Mouse (Mus musculus) right cerebral cortex, adult 2 months (tissue): ENCODE data around the gene Kif26a.

ENCODE experiments used
- DNase-seq, 2 experiments: peaks; one replicate each; pipeline ENCODE4 v3.0.0; 2021 to 2022; ENCODE audit warnings: low spot score in 2 of 2

Gene Kif26a

DNA sequence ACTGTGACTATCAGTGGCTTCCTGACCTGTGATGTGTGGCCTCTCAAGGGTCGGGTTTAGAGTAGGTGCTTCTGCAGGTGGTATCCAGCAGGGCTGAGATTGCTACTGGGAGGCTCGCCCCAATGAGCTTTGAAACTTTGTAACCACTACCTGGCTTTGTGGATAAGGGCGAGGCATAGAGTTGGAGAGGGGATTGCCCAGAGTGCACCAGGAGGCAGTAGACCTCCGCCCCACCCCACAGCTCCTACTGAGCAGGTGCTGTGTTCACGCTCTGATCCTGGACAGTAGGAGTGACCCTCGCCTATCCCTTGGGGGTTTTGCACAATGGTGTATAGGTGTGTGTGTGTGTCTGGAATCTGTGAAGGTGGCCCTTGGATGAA, 18.8 kb downstream of the Kif26a start:
- no peak for DNase-seq

GRCm38 (mm10) chr12:112169240-112169639, 23.2 kb downstream of the Kif26a start:
- DNase-seq = no peak

GRCm38 (mm10) chr12:112170671-112171574, 24.9 kb downstream of the Kif26a start:
- peak in 1 of 2 experiments; percentile 13 for DNase-seq

DNA sequence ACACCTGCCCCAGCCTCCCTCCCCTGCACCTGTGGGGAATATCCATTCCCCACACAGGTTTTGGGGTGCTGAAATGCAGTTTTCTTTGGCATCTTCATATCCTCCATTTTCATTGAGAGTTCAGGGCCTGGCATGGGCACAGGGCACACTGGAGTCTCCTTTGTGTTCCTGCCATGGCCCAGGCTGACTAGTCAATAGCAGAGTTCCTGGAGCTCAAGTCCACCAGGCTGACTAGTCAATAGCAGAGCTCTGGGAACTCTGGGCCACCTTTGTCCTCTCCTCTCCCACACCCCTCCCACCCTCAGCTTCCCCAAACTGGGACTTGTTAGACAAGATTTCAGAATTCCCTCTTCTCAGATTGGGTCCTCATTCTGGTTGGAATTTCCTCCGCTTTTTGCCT, 25.6 kb downstream of the Kif26a start:
- no peak for DNase-seq

GRCm38 (mm10) chr12:112172214-112172613, 26.2 kb downstream of the Kif26a start:
- DNase-seq = no peak

DNA sequence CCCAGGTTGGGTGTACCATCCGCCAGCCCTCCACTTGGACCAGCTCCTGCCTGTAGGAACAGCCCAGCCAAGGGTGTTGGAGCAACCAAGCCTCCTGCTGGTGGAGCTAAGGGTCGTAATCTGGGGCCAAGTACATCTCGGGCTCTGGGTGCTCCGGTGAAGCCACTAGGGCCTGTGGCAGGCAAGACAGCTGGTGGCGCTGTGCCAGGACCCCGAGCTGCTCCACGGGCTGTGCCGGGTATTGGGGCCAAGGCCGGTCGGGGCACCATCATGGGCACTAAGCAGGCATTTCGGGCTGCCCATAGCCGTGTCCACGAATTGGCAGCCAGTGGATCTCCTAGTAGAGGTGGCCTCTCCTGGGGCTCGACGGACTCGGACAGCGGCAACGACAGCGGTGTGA, 31.7 kb downstream of the Kif26a start:
- no peak for DNase-seq

DNA sequence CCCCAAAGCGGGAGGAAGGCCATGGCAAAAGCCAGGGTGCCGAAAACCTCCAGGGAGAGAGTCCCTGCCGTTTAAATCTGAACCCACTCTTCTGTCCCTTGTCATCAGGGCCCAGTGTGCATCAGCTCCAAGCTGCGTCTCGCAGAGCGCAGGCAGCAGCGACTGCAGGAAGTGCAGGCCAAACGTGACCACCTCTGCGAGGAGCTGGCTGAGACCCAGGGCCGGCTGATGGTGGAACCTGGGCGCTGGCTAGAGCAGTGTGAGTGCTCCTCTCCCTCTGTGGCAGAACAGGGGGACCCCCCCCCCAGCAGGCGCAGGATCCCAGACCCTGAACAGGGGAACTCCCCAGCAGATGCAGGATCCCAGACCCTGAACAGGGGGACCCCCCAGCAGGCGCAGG, 33.7 kb downstream of the Kif26a start:
- DNase-seq = no peak

- DNase-seq = no peak
Observed at GRCm38 (mm10) chr12:112181921-112182608, 36.1 kb downstream of the Kif26a start.

GRCm38 (mm10) chr12:112182609-112182955, 36.6 kb downstream of the Kif26a start:
- DNase-seq = no peak

DNA sequence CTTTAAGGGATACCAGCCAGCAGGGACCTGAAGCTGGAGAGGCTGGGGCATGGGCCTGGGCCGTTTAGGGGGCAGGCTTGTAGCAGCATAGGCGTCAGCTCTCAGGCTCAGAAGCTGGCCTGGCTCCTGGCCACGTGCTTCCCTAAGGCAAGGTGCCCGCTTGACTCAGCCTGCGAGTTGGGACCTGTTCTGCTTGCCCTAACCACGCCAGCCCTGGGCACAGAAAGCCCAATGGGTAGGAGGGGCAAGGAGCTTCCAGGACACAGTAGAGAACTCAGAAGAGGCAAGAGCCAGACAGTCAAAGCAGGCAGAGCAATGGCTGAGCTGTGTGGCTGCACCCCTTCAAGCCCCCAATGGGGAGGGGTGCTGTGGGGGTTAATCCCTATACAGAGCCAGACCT, 37.7 kb downstream of the Kif26a start:
- no peak for DNase-seq

DNA sequence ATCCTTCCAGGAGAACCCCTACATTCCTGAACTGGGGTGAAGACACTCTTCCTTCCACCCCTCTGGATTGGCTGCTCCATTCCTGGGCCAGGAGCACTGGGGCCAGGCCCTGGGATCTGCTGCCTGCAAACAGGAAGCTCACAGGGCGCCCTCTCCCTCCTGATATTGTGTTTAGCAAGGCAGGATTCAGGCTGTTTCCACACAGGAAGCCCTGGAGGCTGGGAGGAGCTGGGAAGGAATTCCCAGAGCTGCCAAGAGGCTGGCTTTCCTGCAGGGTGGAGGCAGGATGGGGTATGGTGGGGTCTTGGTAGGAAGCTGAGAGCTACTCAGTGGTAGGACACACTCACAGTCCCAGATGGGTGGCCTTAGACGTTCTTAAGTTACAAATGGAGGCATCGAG, 38.4 kb downstream of the Kif26a start:
- no peak for DNase-seq

DNA sequence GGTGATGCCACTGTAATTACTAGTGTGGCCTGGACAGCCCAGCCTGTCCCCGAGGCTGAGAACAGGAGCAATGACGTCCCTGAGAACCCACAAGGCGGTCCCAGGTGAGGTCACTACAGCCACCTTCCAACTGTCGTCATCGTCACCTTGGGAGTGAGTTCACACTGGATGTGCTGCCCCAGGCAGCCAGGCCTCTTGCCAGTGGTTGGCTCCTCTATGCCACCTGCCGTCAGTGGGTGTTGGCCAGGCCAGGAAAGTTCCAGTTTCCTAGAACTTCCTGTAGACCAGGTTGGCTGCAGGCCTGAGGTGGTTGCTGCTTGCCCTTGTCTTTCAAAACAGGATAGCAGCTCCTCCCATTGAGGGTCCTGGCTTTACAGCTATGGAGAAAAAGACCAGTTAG, 40.9 kb downstream of the Kif26a start:
- DNase-seq = no peak

DNA sequence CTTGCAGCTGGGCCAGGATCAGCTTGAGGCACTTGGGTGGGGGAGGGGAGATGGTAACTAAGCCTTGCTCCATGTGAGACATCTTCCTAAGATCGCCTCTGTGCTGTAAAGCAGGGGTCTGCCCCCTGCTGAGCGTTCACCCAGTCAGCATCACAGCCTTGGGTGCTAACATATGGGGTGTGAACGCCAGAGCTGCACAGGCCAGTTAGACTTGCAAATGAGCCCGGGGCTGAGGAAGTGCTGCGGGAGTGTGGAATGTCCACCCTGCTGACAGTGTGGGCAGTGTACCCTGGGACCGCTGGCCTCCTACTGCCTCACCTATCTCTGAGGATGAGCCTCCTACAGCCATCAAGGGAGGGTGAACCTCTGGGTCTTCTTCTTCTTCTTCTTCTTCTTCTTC, 45.7 kb downstream of the Kif26a start:
- DNase-seq = peak in 1 of 2 experiments; percentile 31

- DNase-seq = no peak
Observed at GRCm38 (mm10) chr12:112195019-112195418, 49.0 kb downstream of the Kif26a start.

GRCm38 (mm10) chr12:112196562-112196961, 50.6 kb downstream of the Kif26a start:
- DNase-seq = no peak

DNA sequence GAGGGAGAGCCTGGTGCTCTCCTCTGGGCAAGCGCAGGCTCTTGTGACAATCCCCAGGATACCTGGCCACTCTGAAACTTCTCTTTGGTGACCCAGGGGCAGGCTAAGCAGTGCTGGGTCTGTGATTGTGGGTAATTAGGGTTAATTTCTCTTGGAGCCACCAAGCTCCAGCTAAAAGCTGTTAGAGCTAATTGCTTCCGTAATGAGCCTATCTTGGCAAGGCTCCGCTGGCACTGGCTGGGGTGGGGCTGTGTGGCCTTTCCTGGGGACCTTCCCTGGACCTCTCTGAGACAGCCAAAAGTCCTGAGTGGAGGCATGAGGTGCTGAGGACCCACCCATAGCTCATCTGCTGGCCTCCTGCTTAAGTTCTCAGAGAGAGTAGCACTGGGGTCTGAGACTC, 53.4 kb downstream of the Kif26a start:
- DNase-seq = no peak

DNA sequence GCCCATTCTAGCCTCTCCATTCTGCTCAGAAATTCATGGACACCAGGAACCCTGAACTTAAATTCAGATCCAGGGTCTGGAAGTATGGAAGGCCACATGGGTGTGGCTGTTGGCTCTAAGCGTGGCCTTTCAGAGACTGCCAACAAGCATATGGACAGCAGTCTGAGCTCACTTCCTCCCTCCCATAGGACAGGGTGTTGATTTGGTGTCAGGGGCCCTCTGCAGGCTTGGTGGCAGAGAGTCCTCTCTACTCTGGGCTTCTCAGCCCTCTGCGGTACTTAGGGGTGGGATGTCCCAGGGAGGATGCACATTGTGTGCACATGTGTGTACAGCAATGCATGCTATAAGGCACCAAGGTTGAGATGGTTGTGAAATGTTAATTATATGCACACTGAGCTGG, 54.0 kb downstream of the Kif26a start:
- no peak for DNase-seq

GRCm38 (mm10) chr12:112207163-112207562, 61.2 kb downstream of the Kif26a start:
- DNase-seq = no peak

DNA sequence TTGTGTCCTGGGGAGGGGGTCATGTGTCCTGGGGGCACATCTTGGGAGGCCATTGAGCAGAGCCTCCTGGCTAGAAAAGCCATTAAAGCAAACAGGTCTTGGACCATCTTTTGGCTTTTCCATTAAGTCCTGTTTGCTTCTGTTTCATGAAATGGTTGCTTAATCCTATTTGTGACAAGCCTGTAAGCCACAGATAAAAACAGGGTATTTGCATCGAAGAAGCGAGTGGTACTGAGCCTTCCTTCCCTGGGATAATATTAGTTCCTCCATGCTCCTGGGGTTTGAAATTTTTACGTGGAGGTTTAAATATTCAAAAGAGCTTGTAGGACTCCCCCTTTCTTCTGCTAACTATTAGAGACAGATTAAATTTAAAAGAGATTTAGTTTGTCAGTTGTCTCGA, 61.7 kb downstream of the Kif26a start:
- no peak for DNase-seq

DNA sequence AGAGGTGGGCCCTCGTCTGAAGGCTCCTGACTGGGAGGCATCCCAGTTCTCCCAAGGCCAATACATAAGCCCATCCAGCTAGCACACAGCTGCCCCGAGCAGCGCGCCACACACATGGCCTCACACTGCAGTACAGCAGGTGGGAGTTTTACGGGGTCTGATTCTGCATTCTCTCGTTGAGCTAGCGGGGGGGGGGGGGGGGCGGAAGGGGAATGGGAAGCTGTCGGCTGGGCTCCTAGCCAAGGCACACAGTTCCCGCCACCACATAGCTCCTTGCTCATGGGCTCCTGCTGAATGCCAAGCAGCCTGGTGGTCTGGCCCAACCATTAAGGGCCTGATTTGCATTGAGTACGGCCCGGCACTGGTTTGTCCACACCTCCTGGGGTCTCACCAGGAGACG, 64.6 kb downstream of the Kif26a start:
- no peak for DNase-seq

DNA sequence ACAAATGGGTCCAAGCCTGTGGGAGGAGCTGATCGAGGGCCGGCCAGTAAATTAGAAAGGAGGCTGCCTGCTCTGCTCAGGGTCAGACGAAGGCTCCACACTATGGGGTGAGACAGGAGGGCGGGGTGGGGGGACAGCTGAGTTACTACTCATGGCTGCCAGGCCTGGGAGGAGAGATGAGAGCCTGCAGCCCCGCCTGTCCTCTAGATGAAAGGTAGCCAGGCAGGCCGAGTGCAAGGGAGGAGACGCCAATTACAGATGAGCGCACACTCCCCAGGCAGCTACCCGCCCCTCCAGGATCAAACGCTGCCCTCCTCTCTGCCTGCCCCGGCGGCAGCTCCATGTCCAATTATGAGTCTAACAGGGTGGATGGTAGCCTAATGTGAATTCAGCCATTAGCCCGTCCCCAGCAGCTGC, 68.4 kb downstream of the Kif26a start:
- DNase-seq = no peak

- DNase-seq = no peak
Observed at GRCm38 (mm10) chr12:112215545-112215944, 69.5 kb downstream of the Kif26a start.

- peak; percentile 10 to 29 for DNase-seq
Observed at GRCm38 (mm10) chr12:112217021-112217420, 71.0 kb downstream of the Kif26a start.
